Mouse (Mus musculus): Measurements from ENCODE around the gene Tmem263.

Tmem263 gene

GRCm38 (mm10) chr10:85102247-85103084, at the start of gene Tmem263, which contains the start of gene Fhl4:
TSS of gene Tmem263 (plus strand) at chr10:85102627.
TSS of gene Fhl4 (minus strand) at chr10:85102495.
- DNase-seq = peak; percentile 69

GRCm38 (mm10) chr10:85054876-85055275, 47.6 kb upstream of the Tmem263 start:
- no peak for DNase-seq

GRCm38 (mm10) chr10:85071605-85072152, 30.7 kb upstream of the Tmem263 start:
- no peak for DNase-seq

GRCm38 (mm10) chr10:85101841-85102240, 586 bp upstream of the Tmem263 start:
- DNase-seq = no peak

- DNase-seq = peak; percentile 18
Observed at GRCm38 (mm10) chr10:85103085-85103885, 858 bp downstream of the Tmem263 start.

GRCm38 (mm10) chr10:85114409-85114808, 12.0 kb downstream of the Tmem263 start:
- no peak for DNase-seq

GRCm38 (mm10) chr10:85125184-85125583, 22.8 kb downstream of the Tmem263 start:
- no peak for DNase-seq

GRCm38 (mm10) chr10:85127395-85128287, 25.2 kb downstream of the Tmem263 start, which contains the start of gene Mterf2:
TSS of gene Mterf2 (minus strand) at chr10:85128027.
- DNase-seq = peak; percentile 99

GRCm38 (mm10) chr10:85128453-85128852, 26.0 kb downstream of the Tmem263 start:
- no peak for DNase-seq

GRCm38 (mm10) chr10:85136573-85136972, 34.1 kb downstream of the Tmem263 start:
- no peak for DNase-seq

- DNase-seq = no peak
Observed at GRCm38 (mm10) chr10:85141465-85141864, 39.0 kb downstream of the Tmem263 start.

- DNase-seq = no peak
Observed at GRCm38 (mm10) chr10:85146282-85146681, 43.9 kb downstream of the Tmem263 start.

GRCm38 (mm10) chr10:85149226-85149625, 46.8 kb downstream of the Tmem263 start:
- DNase-seq = no peak

GRCm38 (mm10) chr10:85154195-85154594, 51.8 kb downstream of the Tmem263 start:
- peak; percentile 10 for DNase-seq

GRCm38 (mm10) chr10:85157451-85157850, 55.0 kb downstream of the Tmem263 start:
- no peak for DNase-seq

GRCm38 (mm10) chr10:85159989-85160619, 57.7 kb downstream of the Tmem263 start:
- DNase-seq = no peak

GRCm38 (mm10) chr10:85161745-85162351, 59.4 kb downstream of the Tmem263 start:
- DNase-seq = peak; percentile 34

- no peak for DNase-seq
Observed at GRCm38 (mm10) chr10:85164791-85165190, 62.4 kb downstream of the Tmem263 start.

GRCm38 (mm10) chr10:85165306-85165705, 62.9 kb downstream of the Tmem263 start:
- DNase-seq = no peak
